Mouse (Mus musculus): ENCODE data around the gene Zic3.

DNA sequence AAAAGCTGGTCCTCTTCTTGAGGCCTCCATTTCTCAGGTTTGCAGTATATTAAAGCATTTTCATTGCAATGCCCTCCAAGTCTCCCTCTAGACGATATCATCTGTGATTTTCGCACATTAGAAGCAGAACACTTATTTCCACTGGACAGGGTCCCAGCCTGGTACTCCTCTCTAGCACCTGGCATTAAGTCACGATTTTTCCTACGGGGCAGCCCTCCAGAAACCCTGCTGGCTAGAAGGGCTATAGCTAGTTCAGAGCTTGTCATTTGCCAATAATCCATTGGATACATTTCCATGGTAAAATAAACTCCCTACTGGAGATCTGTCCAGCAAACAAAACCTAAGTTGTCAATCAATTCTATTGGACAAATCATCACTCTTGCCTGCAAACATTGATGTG, 40.1 kb upstream of the Zic3 start:
- TF ChIP-seq POLR2A (IDR thresholded peaks at IDR 0.05; ENCODE audit: borderline replicate concordance, insufficient read depth, low read length) (no peak), CTCF (IDR thresholded peaks at IDR 0.05; ENCODE audit: borderline replicate concordance, insufficient read depth, low read depth, low read length) (no peak)

All from cerebellum, adult 2 months (tissue).